Mouse (Mus musculus) embryo, embryonic 9.5 days (tissue): ENCODE measurements around the gene 1600014C23Rik.

Experiments used
- DNase-seq: peaks from one replicate; pipeline ENCODE4 v3.0.0-alpha.2; 2017; ENCODE audit errors: extremely low spot score

1600014C23Rik gene

GRCm38 (mm10) chr17:45727481-45727880, 6.2 kb downstream of the 1600014C23Rik start:
- no peak for DNase-seq

- no peak for DNase-seq
Observed at GRCm38 (mm10) chr17:45726249-45726648, 7.4 kb downstream of the 1600014C23Rik start.

GRCm38 (mm10) chr17:45724574-45724921, 9.1 kb downstream of the 1600014C23Rik start:
- DNase-seq: no peak

GRCm38 (mm10) chr17:45723732-45724573, 9.7 kb downstream of the 1600014C23Rik start:
- peak; percentile 92 for DNase-seq

GRCm38 (mm10) chr17:45718323-45718722, 15.3 kb downstream of the 1600014C23Rik start:
- no peak for DNase-seq

- DNase-seq: no peak
Observed at GRCm38 (mm10) chr17:45711525-45711924, 22.1 kb downstream of the 1600014C23Rik start.

GRCm38 (mm10) chr17:45710407-45710806, 23.2 kb downstream of the 1600014C23Rik start:
- DNase-seq: no peak

GRCm38 (mm10) chr17:45709829-45710228, 23.8 kb downstream of the 1600014C23Rik start:
- no peak for DNase-seq

GRCm38 (mm10) chr17:45708179-45708578, 25.5 kb downstream of the 1600014C23Rik start:
- DNase-seq: no peak

GRCm38 (mm10) chr17:45707376-45707775, 26.3 kb downstream of the 1600014C23Rik start:
- DNase-seq: no peak

GRCm38 (mm10) chr17:45706796-45707195, 26.8 kb downstream of the 1600014C23Rik start:
- DNase-seq: no peak

GRCm38 (mm10) chr17:45703187-45703586, 30.5 kb downstream of the 1600014C23Rik start:
- no peak for DNase-seq

- DNase-seq: no peak
Observed at GRCm38 (mm10) chr17:45702254-45702653, 31.4 kb downstream of the 1600014C23Rik start.

- no peak for DNase-seq
Observed at GRCm38 (mm10) chr17:45701236-45701591, 32.4 kb downstream of the 1600014C23Rik start.

- no peak for DNase-seq
Observed at GRCm38 (mm10) chr17:45700496-45701235, 33.0 kb downstream of the 1600014C23Rik start.

- no peak for DNase-seq
Observed at GRCm38 (mm10) chr17:45699039-45699740, 34.5 kb downstream of the 1600014C23Rik start.

- DNase-seq: no peak
Observed at GRCm38 (mm10) chr17:45698368-45698767, 35.3 kb downstream of the 1600014C23Rik start.

- DNase-seq: no peak
Observed at GRCm38 (mm10) chr17:45696981-45697380, 36.7 kb downstream of the 1600014C23Rik start.

- DNase-seq: no peak
Observed at GRCm38 (mm10) chr17:45695227-45696120, 38.2 kb downstream of the 1600014C23Rik start.

- DNase-seq: no peak
Observed at GRCm38 (mm10) chr17:45693812-45694565, 39.7 kb downstream of the 1600014C23Rik start.

GRCm38 (mm10) chr17:45692159-45692558, 41.5 kb downstream of the 1600014C23Rik start:
- no peak for DNase-seq
